Mouse (Mus musculus) kidney, adult 2 months (tissue): Measurements from ENCODE around the gene Strn.

Experiments
- CTCF ChIP-seq: fragments of 200-500 bp; conservative IDR thresholded peaks from 2 replicates; pipeline ENCODE4 v1.5.1; 2011; ENCODE audit warnings: low read depth, mild to moderate bottlenecking, control low read depth, low read length, moderate library complexity, mixed read lengths; ENCODE audit not compliant: insufficient read depth, insufficient read length
- POLR2A ChIP-seq: fragments of 200-500 bp; IDR thresholded peaks from one replicate; pipeline ENCODE4 v1.6.1; 2011; ENCODE audit warnings: low read depth, low read length, control low read depth

DNA sequence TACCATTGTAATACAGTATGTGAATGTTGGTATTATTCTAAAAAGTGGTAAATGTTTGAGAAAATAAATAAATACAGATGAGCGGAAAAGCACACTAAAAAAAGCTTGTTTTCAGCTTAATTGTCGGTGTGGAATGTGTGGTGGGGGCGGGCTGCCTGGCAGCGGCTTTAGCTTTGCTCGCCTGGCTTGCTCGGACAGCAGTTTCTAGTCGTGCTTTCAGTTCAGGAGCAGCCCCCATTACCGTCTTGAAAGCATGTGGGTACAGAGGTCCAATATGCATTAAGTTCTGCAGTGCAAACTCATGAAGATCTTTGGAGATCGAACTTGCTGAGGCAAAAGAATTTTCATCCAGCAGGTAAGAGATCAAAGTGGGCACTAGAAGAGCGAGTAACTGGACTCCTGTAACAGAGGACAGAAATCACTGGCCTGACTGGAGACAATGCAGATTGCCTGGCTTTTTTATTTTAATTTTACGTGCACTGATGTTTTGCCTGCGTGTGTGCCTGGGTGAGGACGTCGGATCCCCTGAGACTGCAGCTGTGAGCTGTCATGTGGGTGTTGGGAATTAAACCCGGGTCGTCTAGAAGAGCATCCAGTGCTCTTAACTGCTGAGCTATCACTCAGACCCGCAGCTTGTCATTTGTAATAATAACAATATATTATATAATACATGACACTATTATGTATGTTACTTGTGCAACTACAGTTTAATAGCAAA is 16.1 kb upstream of the Strn start:
- no peak for TF ChIP-seq CTCF
- no peak for TF ChIP-seq POLR2A
